Mouse (Mus musculus): ENCODE results near the gene Cntn6.

GRCm38 (mm10) chr6:104734256-104734655 is 241.7 kb downstream of the Cntn6 start:
- TF ChIP-seq CTCF (IDR thresholded peaks at IDR 0.05; ENCODE audit: low read depth) (no peak), EP300 (IDR thresholded peaks at IDR 0.05; ENCODE audit: low read depth) (no peak)
